Mouse (Mus musculus) kidney, adult 2 months (tissue): ENCODE measurements around the gene Ccdc43.

Experiments
- CTCF ChIP-seq: fragments of 200-500 bp; conservative IDR thresholded peaks from 2 replicates; pipeline ENCODE4 v1.5.1; 2011; ENCODE audit warnings: low read depth, mild to moderate bottlenecking, control low read depth, low read length, moderate library complexity, mixed read lengths; ENCODE audit not compliant: insufficient read depth, insufficient read length
- POLR2A ChIP-seq: fragments of 200-500 bp; IDR thresholded peaks from one replicate; pipeline ENCODE4 v1.6.1; 2011; ENCODE audit warnings: low read depth, low read length, control low read depth

DNA sequence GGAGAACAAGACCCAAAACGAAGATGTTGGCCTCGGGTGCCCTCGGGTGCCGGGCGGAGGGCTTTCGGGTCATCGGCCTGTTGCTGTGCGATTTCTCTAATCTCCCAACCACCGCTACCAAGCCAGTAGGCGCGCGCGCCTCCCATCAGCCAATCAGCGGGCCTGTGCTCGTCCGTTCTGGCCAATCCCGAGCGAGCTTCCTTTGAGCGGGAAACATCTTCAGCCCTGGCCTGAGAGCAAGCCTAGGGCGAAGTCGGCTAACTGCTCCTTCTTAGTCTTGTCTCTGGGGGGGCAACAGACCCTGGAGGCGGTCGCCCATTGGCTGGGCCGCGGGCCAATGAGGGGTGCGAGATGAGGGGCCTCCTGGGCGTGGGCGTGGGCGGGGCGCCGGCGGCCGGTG is 32.4 kb downstream of the Ccdc43 start:
- TF ChIP-seq CTCF (no peak), POLR2A (no peak)
